Mouse (Mus musculus) stomach, embryonic 16.5 days (tissue): ENCODE measurements around the gene Kcnmb3. TPM values are rescaled to one million over a fixed set of nuclear protein-coding genes. Genes with fewer than 3 reads are reported as not detected.

Source experiments
- ATAC-seq: fragments of 200-750 bp; cut with Nextera tagmentation; 2 replicates; pipeline ENCODE4 v1.8.0; 2017; ENCODE audit warnings: moderate number of reproducible peaks, moderate TSS enrichment; ENCODE audit not compliant: insufficient read depth, low FRiP score
- H3K27ac ChIP-seq: fragments of 300-500 bp; sonication (generic); 2 replicates; pipeline ENCODE4 v1.5.1; 2014; ENCODE audit warnings: low read length
- H3K27me3 ChIP-seq: fragments of 300-500 bp; sonication (generic); 2 replicates; pipeline ENCODE4 v1.6.1; 2014; ENCODE audit warnings: low read length, control low read depth, mixed read lengths; ENCODE audit not compliant: control insufficient read depth, insufficient read depth
- H3K36me3 ChIP-seq: fragments of 300-500 bp; sonication (generic); 2 replicates; pipeline ENCODE4 v1.6.1; 2014; ENCODE audit warnings: low read length; ENCODE audit not compliant: control insufficient read depth, insufficient read depth
- H3K4me1 ChIP-seq: fragments of 300-500 bp; sonication (generic); 2 replicates; pipeline ENCODE4 v1.6.1; 2014; ENCODE audit warnings: low read length, control low read depth, mixed read lengths; ENCODE audit not compliant: control insufficient read depth, insufficient read depth
- H3K4me2 ChIP-seq: fragments of 300-500 bp; sonication (generic); 2 replicates; pipeline ENCODE4 v1.6.1; 2014; ENCODE audit warnings: low read depth, low read length, mixed read lengths
- H3K4me3 ChIP-seq: fragments of 300-500 bp; sonication (generic); replicated peaks from 2 replicates; pipeline ENCODE4 v1.5.1; 2014; ENCODE audit warnings: mild to moderate bottlenecking, low read length
- H3K9ac ChIP-seq: fragments of 300-500 bp; sonication (generic); 2 replicates; pipeline ENCODE4 v1.6.1; 2014; ENCODE audit warnings: low read length
- H3K9me3 ChIP-seq: fragments of 300-500 bp; sonication (generic); replicated peaks from 2 replicates; pipeline ENCODE4 v1.6.1; 2016; ENCODE audit warnings: low read length, control low read depth; ENCODE audit not compliant: control insufficient read depth
- WGBS: fragments of 180-500 bp; shearing (Covaris S2); extraction: QIAGEN DNeasy Blood & Tissue Kit; methylation state at CpG from one replicate; pipeline ENCODE4 v1.1.7; 2014; 5-methylcytosine and 5-hydroxymethylcytosine counted together
- polyA plus RNA-seq: library from polyadenylated mRNA; unstranded; fragments of >200 nt; fragmentation: Nextera tagmentation; extraction: Ambion mirVana; gene quantifications from 2 replicates; pipeline ENCODE4 v1.2.1, GENCODE M21; 2015

Kcnmb3 gene
- polyA plus RNA-seq, 1 experiment from 2014 or later: not detected

DNA sequence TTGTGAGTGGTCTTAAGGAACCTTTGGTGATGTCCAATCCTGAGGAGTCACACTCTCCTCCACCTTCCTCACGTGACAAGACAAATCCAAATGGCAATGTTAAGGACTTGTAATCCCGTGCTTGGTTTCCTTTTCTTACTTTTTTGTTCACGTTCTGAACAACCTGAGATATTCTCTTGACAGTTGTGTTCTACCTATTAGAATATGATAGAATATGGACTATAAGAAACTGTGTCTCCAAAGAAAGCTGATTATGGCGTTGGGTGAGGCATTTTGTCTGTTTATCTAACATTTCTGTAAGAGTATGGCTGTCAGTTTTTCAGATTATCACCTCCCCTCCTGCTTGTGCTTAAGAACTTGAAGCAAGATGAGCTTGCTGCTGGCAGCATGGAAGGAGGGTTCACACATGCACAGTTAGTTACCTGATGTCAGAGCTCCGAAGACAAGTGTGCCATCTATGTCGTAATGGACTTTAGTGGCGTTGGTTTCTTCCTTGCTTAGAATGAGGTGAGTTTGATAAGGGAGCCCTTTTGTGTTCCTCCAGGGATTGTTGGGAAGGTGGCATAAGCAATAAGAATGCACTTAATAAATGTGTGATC is 20.8 kb upstream of the Kcnmb3 start:
- Histone ChIP-seq H3K27me3 (no peaks in the 10 kb centered on the region), H3K27ac (no peak overlapping the region), H3K4me2 (no peak overlapping the region), H3K9me3 (no peaks in the 10 kb centered on the region), H3K9ac (no peak overlapping the region), H3K4me1 (peaks cover 15% of the 10 kb centered on the region; the same call in 1 of the 2 replicates), H3K4me3 (no peak overlapping the region), H3K36me3 (peaks cover 5% of the 10 kb centered on the region)
- no peak for ATAC-seq
- 81% methylated on average over 7 of the region's 7 CpGs for WGBS

DNA sequence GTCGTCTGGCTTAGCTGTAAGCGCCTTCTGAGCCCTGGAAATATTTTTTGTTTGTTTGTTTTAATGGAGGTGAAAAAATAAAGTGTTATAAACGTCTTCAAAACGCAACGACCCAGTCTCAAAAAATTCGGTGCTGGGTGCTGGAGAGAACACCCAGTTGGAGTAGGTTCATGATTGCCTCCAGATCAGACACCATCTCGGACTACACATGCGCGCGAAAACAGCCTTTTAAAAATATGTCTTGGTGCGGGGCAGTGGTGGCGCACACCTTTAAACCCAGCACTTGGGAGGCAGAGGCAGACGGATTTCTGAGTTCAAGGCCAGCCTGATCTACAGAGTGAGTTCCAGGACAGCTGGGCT is 19.1 kb upstream of the Kcnmb3 start:
- H3K4me2 ChIP-seq: peak overlapping the region; percentile 64
- H3K4me1 ChIP-seq: peaks cover 15% of the 10 kb centered on the region; the same call in 1 of the 2 replicates
- peak overlapping the region; percentile 77 for H3K4me3 ChIP-seq
- no peak for ATAC-seq
- whole genome bisulfite sequencing: 5% methylated on average over 13 of the region's 13 CpGs
- H3K9ac ChIP-seq: peak overlapping the region; percentile 94
- no peaks in the 10 kb centered on the region for H3K9me3 ChIP-seq
- H3K27me3 ChIP-seq: no peaks in the 10 kb centered on the region
- no peaks in the 10 kb centered on the region; the same call in none of the 2 replicates for H3K36me3 ChIP-seq
- H3K27ac ChIP-seq: peak overlapping the region; percentile 84

DNA sequence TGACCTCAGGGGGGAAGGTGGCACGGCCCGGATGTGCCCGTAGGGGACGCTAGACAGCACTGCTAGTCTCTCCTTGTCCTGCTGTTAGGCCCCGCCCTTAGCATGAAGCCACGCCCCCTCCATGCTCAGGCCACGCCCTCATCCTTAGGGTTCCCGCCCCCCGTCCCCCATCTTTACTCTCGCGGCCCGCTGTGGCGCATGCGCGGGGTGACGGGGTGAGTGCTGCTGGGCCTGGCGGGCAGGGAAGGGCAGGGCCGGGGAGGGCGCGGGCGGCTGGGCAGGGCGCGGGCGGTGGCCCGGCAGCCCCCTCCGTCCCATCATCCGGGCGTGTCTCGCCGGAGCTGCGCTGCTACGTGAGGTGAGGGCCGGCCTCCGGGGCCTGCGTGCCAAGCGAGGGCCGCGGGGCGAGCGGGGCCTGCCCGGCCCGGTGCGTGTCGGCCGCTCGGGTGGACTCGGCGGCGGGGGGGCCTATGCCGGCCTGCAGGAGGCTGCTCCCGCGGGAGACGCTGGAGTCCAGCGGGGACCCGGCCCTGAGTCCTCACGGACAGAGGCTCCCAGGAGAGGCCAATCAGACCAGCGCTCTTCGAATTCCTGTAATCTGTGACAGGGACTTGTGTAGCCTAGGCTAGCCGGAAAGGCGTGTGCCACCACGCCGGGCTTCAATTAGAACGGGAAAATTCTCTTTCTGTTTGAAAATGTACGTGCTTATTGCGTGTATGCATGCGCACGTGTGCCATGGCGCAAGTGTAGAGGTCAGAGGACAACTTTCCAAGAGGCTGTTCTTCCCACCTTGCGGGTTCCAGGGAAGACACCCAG is 18.6 kb upstream of the Kcnmb3 start:
- Histone ChIP-seq H3K27ac (peak overlapping the region; percentile 84), H3K9me3 (no peaks in the 10 kb centered on the region), H3K27me3 (no peaks in the 10 kb centered on the region), H3K4me1 (peaks cover 15% of the 10 kb centered on the region; the same call in 1 of the 2 replicates), H3K4me2 (peak overlapping the region; percentile 64), H3K9ac (peak overlapping the region; percentile 94), H3K36me3 (no peaks in the 10 kb centered on the region; the same call in none of the 2 replicates), H3K4me3 (peak overlapping the region; percentile 77)
- under 1% methylated on average over 66 of the region's 69 CpGs for WGBS
- peak; percentile 97 for ATAC-seq

DNA sequence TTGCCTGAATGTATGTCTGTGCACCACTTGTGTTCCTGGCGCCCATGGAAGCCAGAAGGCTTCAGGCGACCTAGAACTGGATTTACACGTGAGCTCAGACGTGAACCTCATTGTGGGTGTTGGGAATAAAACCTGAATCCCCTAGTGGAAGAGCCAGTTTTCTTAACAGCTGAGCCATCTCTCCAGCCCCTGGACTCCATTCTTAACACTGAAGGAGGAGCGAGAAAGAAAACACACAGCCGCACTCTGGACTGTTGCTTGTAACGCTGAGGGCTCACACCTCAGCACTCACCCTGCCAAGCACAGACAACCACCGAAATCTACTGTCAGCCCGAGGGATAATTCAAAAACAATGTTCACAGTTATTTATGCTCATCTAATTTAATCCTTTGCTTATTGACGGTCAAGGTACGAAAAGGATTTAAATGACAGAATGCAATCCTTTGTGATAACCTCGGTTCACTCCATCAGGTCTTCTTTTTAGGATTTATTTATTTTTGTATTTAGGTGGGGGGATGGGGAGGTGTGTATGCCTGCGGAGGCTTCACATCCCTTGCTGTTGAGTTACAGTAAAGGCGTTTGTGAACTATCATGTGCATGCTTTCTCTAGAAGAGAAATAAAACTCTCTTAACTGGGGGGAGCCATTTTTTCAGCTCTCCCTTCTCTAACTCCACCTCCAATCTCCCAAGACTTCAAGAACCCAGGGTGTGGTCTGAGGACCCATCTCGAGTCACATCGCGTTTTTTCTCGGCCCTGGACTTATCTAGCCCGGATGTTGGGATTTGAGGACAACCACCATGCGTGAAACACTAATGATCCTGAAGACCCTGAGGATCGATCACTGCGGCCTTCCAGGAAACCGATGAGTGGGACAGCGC is 17.7 kb upstream of the Kcnmb3 start, which contains the start of gene Zfp639:
TSS of gene Zfp639 (plus strand) at position 764 of the 879 bp plus-strand sequence.
- Histone ChIP-seq H3K4me3 (peak within 1 kb of the TSS; percentile 77), H3K9ac (peak within 1 kb of the TSS; percentile 94), H3K27ac (peak within 1 kb of the TSS; percentile 84), H3K4me1 (peaks cover 15% of the 10 kb centered on the region; the same call in 1 of the 2 replicates), H3K4me2 (peak within 1 kb of the TSS; percentile 64), H3K27me3 (no peaks in the 10 kb centered on the region), H3K36me3 (no peaks in the 10 kb centered on the region), H3K9me3 (no peaks in the 10 kb centered on the region)
- 6% methylated on average over 24 of the region's 24 CpGs for WGBS
- ATAC-seq: peak; percentile 54; the same call in 1 of the 2 replicates

DNA sequence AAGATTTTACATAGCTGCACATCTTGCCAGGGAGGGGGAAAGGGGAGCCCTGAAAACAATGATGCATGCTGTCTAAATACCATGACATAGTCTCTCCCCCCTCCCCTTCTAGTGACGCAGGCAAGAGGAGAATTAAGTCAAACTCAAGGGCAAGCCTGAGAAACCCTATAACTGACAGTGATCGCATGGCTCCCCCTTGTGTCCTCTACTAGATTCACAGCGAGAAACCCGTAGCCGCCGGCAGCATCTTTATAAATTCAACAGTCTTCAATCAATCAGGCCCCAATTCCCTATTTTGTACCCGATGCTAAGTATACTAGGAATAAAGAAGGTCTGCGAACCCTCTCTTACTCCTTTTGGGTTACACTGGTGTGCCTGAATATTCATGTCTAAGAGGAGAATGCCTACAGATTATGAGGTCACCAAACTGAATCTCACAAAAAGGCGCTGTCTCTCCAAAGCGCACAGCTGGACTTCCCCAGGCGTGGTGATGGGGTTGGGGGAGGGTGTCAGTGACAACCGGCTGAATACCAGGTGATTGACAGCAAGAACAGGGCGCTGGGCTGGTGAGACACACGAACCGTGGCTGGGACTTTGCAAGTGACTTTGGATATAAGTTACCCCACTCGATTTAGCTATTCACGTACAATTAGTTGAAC is 16.8 kb upstream of the Kcnmb3 start:
- ATAC-seq: no peak
- H3K9ac ChIP-seq: 0 out of 2 replicates have a peak overlapping the region, but pooled peaks have one; percentile 17
- WGBS: 1% methylated on average over 17 of the region's 17 CpGs

DNA sequence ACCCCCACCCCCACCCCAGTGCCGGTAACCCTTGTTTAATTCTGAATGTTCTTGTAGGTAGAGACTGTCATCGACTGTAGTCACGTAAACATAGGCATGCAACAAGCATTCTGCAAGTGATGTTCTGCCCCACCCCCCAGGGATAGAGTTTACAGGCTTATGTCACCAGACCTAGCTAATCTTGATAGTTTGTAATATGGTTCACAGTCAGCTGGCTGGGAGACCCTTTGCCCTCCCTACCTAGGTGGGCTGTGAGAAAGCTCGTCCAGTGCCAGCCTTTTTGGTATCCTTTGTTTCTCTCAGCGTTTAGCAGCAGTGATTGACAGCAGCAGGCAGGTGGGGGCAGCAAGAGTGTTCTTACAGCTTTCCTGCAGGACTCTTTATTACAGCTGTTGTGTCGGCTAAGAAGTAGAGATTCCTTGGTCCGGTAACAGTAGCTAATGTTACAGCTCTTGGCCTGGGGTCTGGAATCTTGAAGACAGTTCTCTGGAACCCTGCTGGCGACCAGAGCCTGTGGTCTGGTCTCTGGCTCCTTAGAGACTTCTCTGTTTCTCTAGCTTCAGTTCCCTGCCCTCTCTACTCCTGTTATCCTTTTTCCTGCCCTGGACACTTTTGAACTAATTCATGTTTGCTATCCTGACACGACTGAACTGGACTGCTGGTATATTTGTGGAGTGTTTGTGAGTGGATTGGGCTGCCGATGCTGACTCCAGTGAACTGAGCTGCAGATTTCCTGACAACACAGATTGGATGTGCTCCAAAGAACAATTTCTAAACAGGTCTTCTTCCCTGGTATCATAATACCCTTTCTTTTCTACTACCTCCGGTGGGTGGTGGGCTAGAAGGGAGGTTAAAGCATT is 14.6 kb upstream of the Kcnmb3 start:
- no peak overlapping the region for H3K9ac ChIP-seq
- no peak overlapping the region for H3K4me2 ChIP-seq
- no peaks in the 10 kb centered on the region for H3K9me3 ChIP-seq
- no peaks in the 10 kb centered on the region for H3K27me3 ChIP-seq
- peaks cover 5% of the 10 kb centered on the region; the same call in 1 of the 2 replicates for H3K4me1 ChIP-seq
- no peak overlapping the region for H3K27ac ChIP-seq
- H3K36me3 ChIP-seq: no peaks in the 10 kb centered on the region
- no peak for ATAC-seq
- WGBS: 63% methylated on average over 11 of the region's 11 CpGs
- no peak overlapping the region for H3K4me3 ChIP-seq

More for the DNA sequence above, 16.8 kb upstream of the Kcnmb3 start:
- H3K4me2 ChIP-seq: peak overlapping the region; percentile 64
- H3K4me3 ChIP-seq: 0 out of 2 replicates have a peak overlapping the region, but pooled peaks have one; percentile 13
- H3K9me3 ChIP-seq: no peaks in the 10 kb centered on the region
- no peaks in the 10 kb centered on the region for H3K27me3 ChIP-seq
- H3K4me1 ChIP-seq: peaks cover 15% of the 10 kb centered on the region; the same call in 1 of the 2 replicates
- H3K27ac ChIP-seq: no peak overlapping the region
- H3K36me3 ChIP-seq: no peaks in the 10 kb centered on the region

DNA sequence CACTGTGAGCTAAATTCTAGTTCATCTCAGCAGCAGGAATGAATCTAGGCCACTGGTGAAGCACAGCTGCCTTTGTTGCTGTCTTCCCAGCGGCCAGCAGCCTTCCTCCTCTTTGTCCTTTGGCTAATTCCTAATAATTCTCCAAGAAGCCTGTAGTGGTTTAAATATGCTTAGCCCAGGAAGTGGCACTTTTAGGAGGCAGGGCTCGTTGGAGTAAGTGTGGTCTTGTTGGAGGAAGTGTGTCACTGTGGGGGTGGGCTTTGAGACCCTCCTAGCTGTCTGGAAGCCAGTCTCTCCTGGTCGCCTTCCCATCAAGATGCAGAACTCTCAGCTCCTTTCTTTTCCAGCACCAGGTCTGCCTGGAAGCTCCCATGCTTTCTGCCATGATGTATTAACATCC is 13.8 kb upstream of the Kcnmb3 start:
- no peaks in the 10 kb centered on the region for H3K27me3 ChIP-seq
- H3K4me2 ChIP-seq: no peak overlapping the region
- no peak overlapping the region for H3K27ac ChIP-seq
- 60% methylated on average over 3 of the region's 3 CpGs for WGBS
- H3K36me3 ChIP-seq: no peaks in the 10 kb centered on the region
- H3K9me3 ChIP-seq: no peaks in the 10 kb centered on the region
- H3K4me1 ChIP-seq: peaks cover 3% of the 10 kb centered on the region; the same call in 1 of the 2 replicates
- no peak overlapping the region for H3K9ac ChIP-seq
- no peak overlapping the region for H3K4me3 ChIP-seq
- no peak for ATAC-seq

DNA sequence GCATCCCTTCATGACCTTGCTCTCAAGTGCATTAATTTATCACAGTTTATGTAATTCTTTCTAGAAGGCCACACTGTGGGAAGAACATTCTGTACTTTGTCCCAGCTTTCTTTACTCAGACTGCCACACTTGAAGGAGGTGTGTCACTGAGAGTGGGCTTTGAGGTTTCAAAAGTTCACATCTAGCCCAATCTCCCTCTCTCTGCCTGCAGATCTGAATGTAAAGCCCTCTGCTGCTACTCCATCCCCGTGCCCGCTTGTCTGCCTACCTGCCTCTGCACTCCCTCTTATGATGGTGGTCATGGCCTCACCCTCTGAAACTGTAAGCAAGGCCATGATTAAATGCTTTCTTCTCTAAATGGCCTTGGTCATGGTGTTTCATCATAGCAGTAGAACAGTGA is 8.3 kb upstream of the Kcnmb3 start:
- Histone ChIP-seq H3K9me3 (no peaks in the 10 kb centered on the region), H3K27ac (no peak overlapping the region), H3K27me3 (no peaks in the 10 kb centered on the region), H3K4me3 (no peak overlapping the region), H3K4me2 (no peak overlapping the region), H3K9ac (no peak overlapping the region), H3K36me3 (no peaks in the 10 kb centered on the region), H3K4me1 (peaks cover 9% of the 10 kb centered on the region)
- 86% methylated on average over 2 of the region's 2 CpGs for WGBS
- ATAC-seq: no peak
